Mouse (Mus musculus): ENCODE measurements around the gene Traf3ip3.

DNA sequence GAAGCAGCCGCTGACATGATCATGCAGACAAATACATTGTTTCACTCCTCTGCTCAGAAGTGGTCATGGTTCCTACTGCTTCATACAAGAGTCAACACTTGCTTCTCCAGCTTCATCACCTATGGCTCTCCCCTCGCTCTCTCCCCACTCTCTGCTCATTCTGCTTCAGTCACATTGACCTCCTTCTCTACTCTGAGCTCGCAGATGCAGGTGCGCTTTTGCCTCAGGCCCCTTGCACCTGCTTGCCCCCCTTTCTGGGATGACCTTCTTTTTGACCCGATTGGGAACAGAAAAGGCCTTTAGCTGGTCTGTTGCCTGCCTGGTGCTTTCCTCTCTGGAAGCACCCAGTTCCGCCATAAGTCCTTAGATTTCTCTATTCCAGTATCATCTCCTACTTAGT, 57.0 kb downstream of the Traf3ip3 start:
- no peak for TF ChIP-seq TAL1 (IDR thresholded peaks at IDR 0.05; ENCODE audit: low read length)
- no peak for TF ChIP-seq GATA1 (IDR thresholded peaks at IDR 0.05; ENCODE audit: low read length)

All from erythroblast, embryonic 14.5 days (primary cell).